In genomic region chr16:85747589-85748360, GRCm38 (mm10) we compare ENCODE assay signal across 8 mouse cellular contexts. TPM values are rescaled to one million over a fixed set of nuclear protein-coding genes. Genes with fewer than 3 reads are reported as not detected.
A peak's percentile ranks its signal among the peaks of the same experiment; 100 is the strongest.
DNase-seq lines count a peak whose midpoint lies in the region; ATAC-seq and TF ChIP-seq lines count a peak whose summit lies in the region.

No protein-coding gene starts in this region.

- H3K27ac ChIP-seq in hindbrain, embryonic 16.5 days (ENCODE audit: low read depth, low read length): no peak overlapping the region
- H3K27ac ChIP-seq in lung, postnatal 0 days (ENCODE audit: low read length): peak overlapping the region; percentile 66; the same call in 1 of the 2 replicates

- H3K27me3 ChIP-seq in hindbrain, embryonic 16.5 days (replicated peaks; ENCODE audit: control insufficient read depth, insufficient read depth, low read length): no peaks in the 10 kb centered on the region
- H3K27me3 ChIP-seq in lung, postnatal 0 days (replicated peaks; ENCODE audit: insufficient read depth, low read length): no peaks in the 10 kb centered on the region

- H3K9me3 ChIP-seq in hindbrain, embryonic 16.5 days (ENCODE audit: control insufficient read depth, low read length): no peaks in the 10 kb centered on the region
- H3K9me3 ChIP-seq in lung, postnatal 0 days (ENCODE audit: low read length): no peaks in the 10 kb centered on the region

- TF ChIP-seq CTCF in lung, postnatal 0 days (IDR thresholded peaks at IDR 0.05): no peak

- peaks cover 3% of the 10 kb centered on the region; the same call in 1 of the 2 replicates for H3K4me1 ChIP-seq in hindbrain, embryonic 16.5 days (ENCODE audit: control insufficient read depth, insufficient read depth, low read depth, low read length)
- H3K4me1 ChIP-seq in lung, postnatal 0 days (ENCODE audit: insufficient read depth, low read depth, low read length): no peaks in the 10 kb centered on the region

- H3K4me3 ChIP-seq in hindbrain, embryonic 16.5 days (ENCODE audit: low read length): no peak overlapping the region
- no peak overlapping the region for H3K4me3 ChIP-seq in lung, postnatal 0 days (ENCODE audit: low read depth, low read length)

- peak overlapping the region; percentile 37 for H3K4me2 ChIP-seq in hindbrain, embryonic 16.5 days (ENCODE audit: low read length)
- H3K4me2 ChIP-seq in lung, postnatal 0 days (replicated peaks; ENCODE audit: low read depth, low read length): no peak overlapping the region

- peak; percentile 6 for DNase-seq in cerebellum, adult 11-12 months
- DNase-seq in cerebellum, adult 8-10 months: no peak
- peak; percentile 84 for DNase-seq in Muller cell, postnatal 12 days (ENCODE audit: inconsistent ontology term)
- peak; percentile 88 for DNase-seq in fibroblast of lung, adult 2 months (ENCODE audit: low read depth)
- DNase-seq in lung, postnatal 0 days (ENCODE audit: low spot score): peak; percentile 96
- DNase-seq in thymus, postnatal 36 days: no peak
- no peak for DNase-seq in embryo, embryonic 10.5 days (ENCODE audit: low spot score)

- no peaks in the 10 kb centered on the region for H3K36me3 ChIP-seq in hindbrain, embryonic 16.5 days (ENCODE audit: control insufficient read depth, insufficient read depth, low read length)
- no peaks in the 10 kb centered on the region for H3K36me3 ChIP-seq in lung, postnatal 0 days (ENCODE audit: insufficient read depth, low read length)

- TF ChIP-seq EP300 in lung, postnatal 0 days (IDR thresholded peaks at IDR 0.05): peak; percentile 98

- H3K9ac ChIP-seq in hindbrain, embryonic 16.5 days (ENCODE audit: low read depth, low read length): no peak overlapping the region
- no peak overlapping the region for H3K9ac ChIP-seq in lung, postnatal 0 days (replicated peaks; ENCODE audit: low read depth)

- ATAC-seq in hindbrain, embryonic 16.5 days: peak; percentile 97
- ATAC-seq in lung, postnatal 0 days: peak; percentile 96

- 40% methylated on average over 16 of the region's 16 CpGs for WGBS in hindbrain, embryonic 16.5 days
- WGBS in lung, postnatal 0 days: 18% methylated on average over 16 of the region's 16 CpGs

RNA-seq across cellular contexts. Expression of gene Adamts1, which starts 55.1 kb away (rescaled TPM):
- polyA plus RNA-seq in hindbrain, embryonic 16.5 days (2015; fragmentation: Nextera tagmentation; extraction: Ambion mirVana): 14.7 and 15.9 TPM in 2 replicates
- polyA plus RNA-seq in lung, postnatal 0 days (2015; fragmentation: Nextera tagmentation; extraction: Ambion mirVana): 59.1 and 59.7 TPM in 2 replicates

Comparison
In these comparisons a context has a peak if more than half of its experiments do, and no peak if none do; other contexts are left out.
1. DNase-seq: peak in cerebellum, adult 11-12 months (single experiment), Muller cell, postnatal 12 days (single experiment), fibroblast of lung, adult 2 months (single experiment) and lung, postnatal 0 days (single experiment); none in cerebellum, adult 8-10 months (single experiment), thymus, postnatal 36 days (0 of 2) and embryo, embryonic 10.5 days (single experiment).